Mouse (Mus musculus) liver, adult 2 months (tissue): ENCODE measurements at regions not wholly inside any gene's neighbourhood (a gene's known extent, or its start where the extent isn't known, plus 50 kb on each side); places are given as distances from the start of the nearest gene placed in this dataset.

Experiments used
- CTCF ChIP-seq: fragments of 200-500 bp; IDR thresholded peaks from 2 replicates; pipeline ENCODE4 v1.5.1; 2011; ENCODE audit warnings: low read depth, low read length, control low read depth
- POLR2A ChIP-seq: fragments of 200-500 bp; IDR thresholded peaks from 2 replicates; pipeline ENCODE4 v1.6.1; 2011; ENCODE audit warnings: low read length, control low read depth; ENCODE audit not compliant: insufficient read depth; ENCODE audit errors: extremely low read depth

DNA sequence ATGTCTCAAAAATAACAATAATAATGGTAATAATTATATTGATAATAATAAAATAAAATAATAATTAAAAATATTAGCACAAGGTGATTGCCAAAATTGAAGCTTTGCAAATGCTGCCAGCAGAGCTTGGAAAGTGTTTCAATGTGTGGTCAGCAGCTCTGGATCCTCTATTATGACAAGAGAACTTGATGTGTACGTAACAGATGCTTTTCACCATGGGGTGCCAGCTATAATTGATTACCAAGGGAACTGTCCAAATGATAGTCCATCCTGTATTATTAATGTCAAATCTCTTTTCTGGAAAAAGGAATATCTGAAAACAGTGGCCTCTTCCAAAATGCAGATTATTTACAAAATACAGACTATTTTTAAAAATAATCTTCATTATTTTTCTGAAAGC lies 419.2 kb downstream of the Plk2 start:
- no peak for TF ChIP-seq CTCF
- TF ChIP-seq POLR2A = no peak
